Mouse (Mus musculus): ENCODE results near the gene Mtx1. TPM values are rescaled to one million over a fixed set of nuclear protein-coding genes. Genes with fewer than 3 reads are reported as not detected.
"Not testable (repeated sequence)": the region's sequence is repeated elsewhere in the genome, so short reads cannot be mapped to it uniquely, and the experiment has no call there.

Mtx1 gene
- polyA plus RNA-seq, 1 experiment from 2014 or later: 234 TPM

GRCm38 (mm10) chr3:89161207-89161606 lies 65.7 kb downstream of the Mtx1 start:
- not testable (repeated sequence) for H3K9ac ChIP-seq (ENCODE audit: low read depth, low read length); H3K4me3 ChIP-seq (ENCODE audit: low read length); ATAC-seq; H3K27me3 ChIP-seq (replicated peaks; ENCODE audit: control insufficient read depth, insufficient read depth, low read length); H3K27ac ChIP-seq (ENCODE audit: low read length); H3K9me3 ChIP-seq (ENCODE audit: control insufficient read depth, low read length); H3K4me2 ChIP-seq (ENCODE audit: low read depth, low read length); H3K36me3 ChIP-seq (ENCODE audit: control insufficient read depth, insufficient read depth, low read length)
- peaks cover 24% of the 10 kb centered on the region for H3K4me1 ChIP-seq (ENCODE audit: control insufficient read depth, insufficient read depth, low read length)

- Histone ChIP-seq H3K4me1 (ENCODE audit: control insufficient read depth, insufficient read depth, low read length) (peaks cover 15% of the 10 kb centered on the region), H3K27ac (ENCODE audit: low read length) (no peak within 1 kb of the TSS), H3K4me3 (ENCODE audit: low read length) (peak within 1 kb of the TSS; percentile 68), H3K27me3 (replicated peaks; ENCODE audit: control insufficient read depth, insufficient read depth, low read length) (0 out of 2 replicates have a peak, but pooled peaks cover 3% of the 10 kb centered on the region), H3K4me2 (ENCODE audit: low read depth, low read length) (peak within 1 kb of the TSS; percentile 100), H3K9ac (ENCODE audit: low read depth, low read length) (peak within 1 kb of the TSS; percentile 68), H3K36me3 (ENCODE audit: control insufficient read depth, insufficient read depth, low read length) (no peaks in the 10 kb centered on the region), H3K9me3 (ENCODE audit: control insufficient read depth, low read length) (no peaks in the 10 kb centered on the region)
- under 1% methylated on average over 64 of the region's 66 CpGs for WGBS
- ATAC-seq: peak; percentile 51
Observed at GRCm38 (mm10) chr3:89159616-89160344, 67.1 kb downstream of the Mtx1 start, which contains the start of gene Hcn3. Hcn3 (minus strand) TSS chr3:89160196.

- H3K27me3 ChIP-seq (replicated peaks; ENCODE audit: control insufficient read depth, insufficient read depth, low read length): 0 out of 2 replicates have a peak, but pooled peaks cover 3% of the 10 kb centered on the region
- WGBS: under 1% methylated on average over 13 of the region's 13 CpGs
- no peaks in the 10 kb centered on the region for H3K36me3 ChIP-seq (ENCODE audit: control insufficient read depth, insufficient read depth, low read length)
- peaks cover 15% of the 10 kb centered on the region for H3K4me1 ChIP-seq (ENCODE audit: control insufficient read depth, insufficient read depth, low read length)
- no peak overlapping the region for H3K9ac ChIP-seq (ENCODE audit: low read depth, low read length)
- H3K4me3 ChIP-seq (ENCODE audit: low read length): peak overlapping the region; percentile 68
- H3K9me3 ChIP-seq (ENCODE audit: control insufficient read depth, low read length): no peaks in the 10 kb centered on the region
- no peak overlapping the region for H3K27ac ChIP-seq (ENCODE audit: low read length)
- peak overlapping the region; percentile 100 for H3K4me2 ChIP-seq (ENCODE audit: low read depth, low read length)
- peak; percentile 49 for ATAC-seq
Observed at GRCm38 (mm10) chr3:89159211-89159610, 67.7 kb downstream of the Mtx1 start.

MicroRNA genes within 50 kb of the gene (microRNA counts, 519-probe panel; counts per million panel counts)
- 1,523 counts per million, percentile 13 among the panel's probes with 10 or more counts for microRNA mmu-miR-92b

Small RNA genes within 50 kb of the gene (microRNA-seq; reads per million reads assigned to microRNA genes)
- gene Mir92b: 56.9 reads per million, percentile 41 among the genes with 10 or more reads in this experiment

Other genes with a start within 250 kb of the Mtx1 start
- 31.0 and 34.2 TPM in 2 replicates for gene Rusc1, start 133.8 kb downstream of the Mtx1 start, polyA plus RNA-seq (2015; fragmentation: Nextera tagmentation; extraction: Ambion mirVana)
- gene Gm43738, start 126.0 kb downstream of the Mtx1 start, polyA plus RNA-seq (2015; fragmentation: Nextera tagmentation; extraction: Ambion mirVana): 0.09 TPM in 1 of 2 replicates, not detected in the other
- gene Fdps, start 125.1 kb downstream of the Mtx1 start, polyA plus RNA-seq (2015; fragmentation: Nextera tagmentation; extraction: Ambion mirVana): 625 and 664 TPM in 2 replicates
- gene Pklr, start 90.9 kb downstream of the Mtx1 start, polyA plus RNA-seq (2015; fragmentation: Nextera tagmentation; extraction: Ambion mirVana): 148 and 174 TPM in 2 replicates
- gene Hcn3, start 66.9 kb downstream of the Mtx1 start, polyA plus RNA-seq (2015; fragmentation: Nextera tagmentation; extraction: Ambion mirVana): 2.0 TPM in 2 replicates
- 17.3 and 18.0 TPM in 2 replicates for gene Clk2, start 62.3 kb downstream of the Mtx1 start, polyA plus RNA-seq (2015; fragmentation: Nextera tagmentation; extraction: Ambion mirVana)
- gene Scamp3, start 49.6 kb downstream of the Mtx1 start, polyA plus RNA-seq (2015; fragmentation: Nextera tagmentation; extraction: Ambion mirVana): 141 and 142 TPM in 2 replicates
- 16.7 and 20.8 TPM in 2 replicates for gene Fam189b, start 43.9 kb downstream of the Mtx1 start, polyA plus RNA-seq (2015; fragmentation: Nextera tagmentation; extraction: Ambion mirVana)
- gene Gba, start 24.2 kb downstream of the Mtx1 start, polyA plus RNA-seq (2015; fragmentation: Nextera tagmentation; extraction: Ambion mirVana): 73.1 and 87.5 TPM in 2 replicates
- 18.9 and 20.3 TPM in 2 replicates for gene Thbs3, start 11.9 kb downstream of the Mtx1 start, polyA plus RNA-seq (2015; fragmentation: Nextera tagmentation; extraction: Ambion mirVana)
- 13.2 and 13.4 TPM in 2 replicates for gene Muc1, start 2.0 kb upstream of the Mtx1 start, polyA plus RNA-seq (2015; fragmentation: Nextera tagmentation; extraction: Ambion mirVana)
- gene Krtcap2, start 18.9 kb upstream of the Mtx1 start, polyA plus RNA-seq (2015; fragmentation: Nextera tagmentation; extraction: Ambion mirVana): 316 and 334 TPM in 2 replicates
- gene Trim46, start 19.2 kb upstream of the Mtx1 start, polyA plus RNA-seq (2015; fragmentation: Nextera tagmentation; extraction: Ambion mirVana): 3.9 TPM in 2 replicates
- gene Dpm3, start 32.3 kb upstream of the Mtx1 start, polyA plus RNA-seq (2015; fragmentation: Nextera tagmentation; extraction: Ambion mirVana): 119 and 126 TPM in 2 replicates
- 62.7 and 74.1 TPM in 2 replicates for gene Slc50a1, start 43.5 kb upstream of the Mtx1 start, polyA plus RNA-seq (2015; fragmentation: Nextera tagmentation; extraction: Ambion mirVana)
- gene Efna1, start 54.1 kb upstream of the Mtx1 start, polyA plus RNA-seq (2015; fragmentation: Nextera tagmentation; extraction: Ambion mirVana): 62.9 and 69.6 TPM in 2 replicates
- 5.9 and 7.5 TPM in 2 replicates for gene Efna3, start 95.9 kb upstream of the Mtx1 start, polyA plus RNA-seq (2015; fragmentation: Nextera tagmentation; extraction: Ambion mirVana)
- 12.1 and 14.1 TPM in 2 replicates for gene Efna4, start 110.9 kb upstream of the Mtx1 start, polyA plus RNA-seq (2015; fragmentation: Nextera tagmentation; extraction: Ambion mirVana)
- 49.3 and 51.6 TPM in 2 replicates for gene Adam15, start 122.9 kb upstream of the Mtx1 start, polyA plus RNA-seq (2015; fragmentation: Nextera tagmentation; extraction: Ambion mirVana)
- 2.8 and 5.0 TPM in 2 replicates for gene Dcst2, start 134.9 kb upstream of the Mtx1 start, polyA plus RNA-seq (2015; fragmentation: Nextera tagmentation; extraction: Ambion mirVana)
- 3.5 and 5.0 TPM in 2 replicates for gene Dcst1, start 138.2 kb upstream of the Mtx1 start, polyA plus RNA-seq (2015; fragmentation: Nextera tagmentation; extraction: Ambion mirVana)
- 10.0 and 11.3 TPM in 2 replicates for gene Zbtb7b, start 167.7 kb upstream of the Mtx1 start, polyA plus RNA-seq (2015; fragmentation: Nextera tagmentation; extraction: Ambion mirVana)
- gene Lenep, start 175.7 kb upstream of the Mtx1 start, polyA plus RNA-seq (2015; fragmentation: Nextera tagmentation; extraction: Ambion mirVana): not detected in 2 replicates
- gene Flad1, start 184.8 kb upstream of the Mtx1 start, polyA plus RNA-seq (2015; fragmentation: Nextera tagmentation; extraction: Ambion mirVana): 44.5 and 53.2 TPM in 2 replicates
- 269 and 311 TPM in 2 replicates for gene Cks1b, start 191.3 kb upstream of the Mtx1 start, polyA plus RNA-seq (2015; fragmentation: Nextera tagmentation; extraction: Ambion mirVana)
- 85.4 and 89.1 TPM in 2 replicates for gene Shc1, start 191.4 kb upstream of the Mtx1 start, polyA plus RNA-seq (2015; fragmentation: Nextera tagmentation; extraction: Ambion mirVana)
- gene Pygo2, start 203.1 kb upstream of the Mtx1 start, polyA plus RNA-seq (2015; fragmentation: Nextera tagmentation; extraction: Ambion mirVana): 24.8 and 25.7 TPM in 2 replicates
- 45.1 and 46.6 TPM in 2 replicates for gene Pbxip1, start 209.6 kb upstream of the Mtx1 start, polyA plus RNA-seq (2015; fragmentation: Nextera tagmentation; extraction: Ambion mirVana)
- 72.2 and 77.0 TPM in 2 replicates for gene Pmvk, start 227.5 kb upstream of the Mtx1 start, polyA plus RNA-seq (2015; fragmentation: Nextera tagmentation; extraction: Ambion mirVana)

Measured in intestine, embryonic 16.5 days (tissue).